Mouse (Mus musculus): ENCODE measurements at regions not wholly inside any gene's neighbourhood (a gene's known extent, or its start where the extent isn't known, plus 50 kb on each side); places are given as distances from the start of the nearest gene placed in this dataset.

GRCm38 (mm10) chr10:112798603-112799002 lies 130.2 kb downstream of the Atxn7l3b start:
- Histone ChIP-seq H3K27ac (no peak overlapping the region), H3K4me1 (replicated peaks; ENCODE audit: control insufficient read depth, insufficient read depth, low read length) (no peaks in the 10 kb centered on the region), H3K9ac (no peak overlapping the region), H3K4me3 (replicated peaks; ENCODE audit: low read length) (no peak overlapping the region), H3K27me3 (ENCODE audit: control insufficient read depth, insufficient read depth, low read length) (no peaks in the 10 kb centered on the region), H3K36me3 (replicated peaks; ENCODE audit: control insufficient read depth, insufficient read depth) (no peaks in the 10 kb centered on the region), H3K4me2 (replicated peaks) (no peak overlapping the region), H3K9me3 (ENCODE audit: control insufficient read depth, low read length) (no peaks in the 10 kb centered on the region)
- ATAC-seq (ENCODE audit: low FRiP score) = no peak
- DNase-seq (ENCODE audit: low spot score) = no peak
- WGBS = 50% methylated on average over 7 of the region's 7 CpGs

DNA sequence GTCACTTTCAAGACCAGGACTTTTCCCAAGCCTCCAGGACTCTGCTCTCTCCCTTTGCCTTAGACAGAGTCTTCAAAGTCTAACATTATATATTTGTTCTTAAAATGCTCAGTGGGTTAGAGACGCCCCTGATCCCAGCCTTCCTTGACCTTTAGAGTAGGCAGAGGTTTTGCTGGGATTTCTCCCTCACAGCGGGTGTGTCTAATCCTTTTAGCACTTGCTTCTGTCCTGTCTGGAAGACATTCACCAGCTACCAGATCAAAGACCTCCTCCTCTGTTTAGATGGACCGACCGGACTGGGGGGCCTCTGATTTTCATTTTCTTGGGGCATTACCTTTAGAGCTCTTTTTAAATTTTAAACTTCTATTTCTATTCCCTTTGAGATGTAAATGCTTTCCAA lies 130.7 kb downstream of the Atxn7l3b start:
- Histone ChIP-seq H3K4me3 (replicated peaks; ENCODE audit: low read length) (no peak overlapping the region), H3K9ac (no peak overlapping the region), H3K9me3 (ENCODE audit: control insufficient read depth, low read length) (no peaks in the 10 kb centered on the region), H3K4me2 (replicated peaks) (no peak overlapping the region), H3K4me1 (replicated peaks; ENCODE audit: control insufficient read depth, insufficient read depth, low read length) (no peaks in the 10 kb centered on the region), H3K36me3 (replicated peaks; ENCODE audit: control insufficient read depth, insufficient read depth) (no peaks in the 10 kb centered on the region), H3K27ac (no peak overlapping the region), H3K27me3 (ENCODE audit: control insufficient read depth, insufficient read depth, low read length) (no peaks in the 10 kb centered on the region)
- ATAC-seq (ENCODE audit: low FRiP score) = no peak
- no peak for DNase-seq (ENCODE audit: low spot score)
- 13% methylated on average over 4 of the region's 4 CpGs for WGBS

DNA sequence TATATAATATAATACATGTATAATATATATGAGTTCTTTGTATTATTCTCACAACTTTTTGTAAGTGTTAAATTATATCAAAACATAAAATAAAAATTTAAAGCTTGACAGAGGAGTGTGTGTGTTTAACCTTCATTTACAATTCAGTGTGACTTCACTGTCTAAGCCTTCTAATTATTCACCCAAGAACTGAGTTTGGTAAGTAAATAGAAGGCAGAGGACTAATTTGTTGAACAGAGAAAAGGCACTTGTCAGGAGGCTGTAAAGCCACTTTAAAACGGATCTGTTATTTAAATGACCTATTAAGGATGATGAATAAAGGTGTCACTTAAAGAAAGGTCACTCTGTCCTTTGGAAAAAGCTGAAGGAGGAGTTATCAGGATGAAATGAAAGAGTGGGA lies 132.9 kb downstream of the Atxn7l3b start:
- Histone ChIP-seq H3K36me3 (replicated peaks; ENCODE audit: control insufficient read depth, insufficient read depth) (no peaks in the 10 kb centered on the region), H3K9me3 (ENCODE audit: control insufficient read depth, low read length) (no peaks in the 10 kb centered on the region), H3K4me1 (replicated peaks; ENCODE audit: control insufficient read depth, insufficient read depth, low read length) (no peaks in the 10 kb centered on the region), H3K27me3 (ENCODE audit: control insufficient read depth, insufficient read depth, low read length) (no peaks in the 10 kb centered on the region), H3K9ac (no peak overlapping the region), H3K27ac (no peak overlapping the region), H3K4me3 (replicated peaks; ENCODE audit: low read length) (no peak overlapping the region), H3K4me2 (replicated peaks) (no peak overlapping the region)
- 6% methylated on average over 1 of the region's 1 CpGs for WGBS
- no peak for DNase-seq (ENCODE audit: low spot score)
- ATAC-seq (ENCODE audit: low FRiP score) = no peak

- Histone ChIP-seq H3K4me1 (replicated peaks; ENCODE audit: control insufficient read depth, insufficient read depth, low read length) (no peaks in the 10 kb centered on the region), H3K4me3 (replicated peaks; ENCODE audit: low read length) (no peak overlapping the region), H3K27ac (no peak overlapping the region), H3K27me3 (ENCODE audit: control insufficient read depth, insufficient read depth, low read length) (no peaks in the 10 kb centered on the region), H3K9me3 (ENCODE audit: control insufficient read depth, low read length) (no peaks in the 10 kb centered on the region), H3K36me3 (replicated peaks; ENCODE audit: control insufficient read depth, insufficient read depth) (no peaks in the 10 kb centered on the region), H3K9ac (no peak overlapping the region), H3K4me2 (replicated peaks) (no peak overlapping the region)
- ATAC-seq (ENCODE audit: low FRiP score) (peak; percentile 21; the same call in 1 of the 2 replicates), DNase-seq (ENCODE audit: low spot score) (no peak)
- 90% methylated on average over 1 of the region's 1 CpGs for whole genome bisulfite sequencing
These were observed 133.3 kb downstream of the Atxn7l3b start for GRCm38 (mm10) chr10:112795473-112795872.

DNA sequence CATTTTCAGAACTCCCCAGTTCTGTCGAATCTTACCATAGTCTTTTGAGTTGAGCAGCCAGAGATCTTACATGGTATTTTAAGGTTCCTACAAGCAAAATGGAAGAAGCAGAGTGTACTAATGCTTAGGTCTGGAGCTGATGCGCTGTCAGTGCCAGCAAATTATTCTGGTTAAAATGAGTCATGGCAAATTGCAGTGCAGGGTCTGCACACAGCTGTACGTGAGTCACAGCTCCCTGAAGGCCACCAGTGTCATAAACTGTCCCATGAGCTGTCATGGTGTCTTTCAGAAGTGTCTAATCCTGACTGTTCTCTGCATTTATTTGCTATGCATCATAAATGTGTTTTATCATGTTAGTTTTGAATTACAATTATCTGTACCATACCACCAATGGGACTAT lies 140.6 kb downstream of the Atxn7l3b start:
- Histone ChIP-seq H3K4me2 (replicated peaks) (no peak overlapping the region), H3K27me3 (ENCODE audit: control insufficient read depth, insufficient read depth, low read length) (no peaks in the 10 kb centered on the region), H3K36me3 (replicated peaks; ENCODE audit: control insufficient read depth, insufficient read depth) (no peaks in the 10 kb centered on the region), H3K4me3 (replicated peaks; ENCODE audit: low read length) (no peak overlapping the region), H3K9me3 (ENCODE audit: control insufficient read depth, low read length) (no peaks in the 10 kb centered on the region), H3K4me1 (replicated peaks; ENCODE audit: control insufficient read depth, insufficient read depth, low read length) (no peaks in the 10 kb centered on the region), H3K9ac (no peak overlapping the region), H3K27ac (no peak overlapping the region)
- ATAC-seq (ENCODE audit: low FRiP score) (no peak), DNase-seq (ENCODE audit: low spot score) (no peak)
- 66% methylated on average over 3 of the region's 3 CpGs for WGBS

- Histone ChIP-seq H3K4me3 (replicated peaks; ENCODE audit: low read length) (no peak overlapping the region), H3K27me3 (ENCODE audit: control insufficient read depth, insufficient read depth, low read length) (no peaks in the 10 kb centered on the region), H3K36me3 (replicated peaks; ENCODE audit: control insufficient read depth, insufficient read depth) (no peaks in the 10 kb centered on the region), H3K4me2 (replicated peaks) (no peak overlapping the region), H3K4me1 (replicated peaks; ENCODE audit: control insufficient read depth, insufficient read depth, low read length) (no peaks in the 10 kb centered on the region), H3K9me3 (ENCODE audit: control insufficient read depth, low read length) (no peaks in the 10 kb centered on the region), H3K27ac (no peak overlapping the region), H3K9ac (no peak overlapping the region)
- ATAC-seq (ENCODE audit: low FRiP score) (no peak), DNase-seq (ENCODE audit: low spot score) (no peak)
- WGBS = 95% methylated on average over 10 of the region's 10 CpGs
These were observed 154.5 kb downstream of the Atxn7l3b start for GRCm38 (mm10) chr10:112774262-112774661.

- DNase-seq (ENCODE audit: low spot score) = peak; percentile 75
- 77% methylated on average over 1 of the region's 1 CpGs for WGBS
- Histone ChIP-seq H3K27ac (no peak overlapping the region), H3K9me3 (ENCODE audit: control insufficient read depth, low read length) (no peaks in the 10 kb centered on the region), H3K36me3 (replicated peaks; ENCODE audit: control insufficient read depth, insufficient read depth) (no peaks in the 10 kb centered on the region), H3K9ac (no peak overlapping the region), H3K4me3 (replicated peaks; ENCODE audit: low read length) (no peak overlapping the region), H3K4me2 (replicated peaks) (no peak overlapping the region), H3K27me3 (ENCODE audit: control insufficient read depth, insufficient read depth, low read length) (no peaks in the 10 kb centered on the region), H3K4me1 (replicated peaks; ENCODE audit: control insufficient read depth, insufficient read depth, low read length) (no peaks in the 10 kb centered on the region)
- ATAC-seq (ENCODE audit: low FRiP score) = peak; percentile 40; the same call in 1 of the 2 replicates
These were observed 182.1 kb downstream of the Atxn7l3b start for GRCm38 (mm10) chr10:112746683-112747082.

DNA sequence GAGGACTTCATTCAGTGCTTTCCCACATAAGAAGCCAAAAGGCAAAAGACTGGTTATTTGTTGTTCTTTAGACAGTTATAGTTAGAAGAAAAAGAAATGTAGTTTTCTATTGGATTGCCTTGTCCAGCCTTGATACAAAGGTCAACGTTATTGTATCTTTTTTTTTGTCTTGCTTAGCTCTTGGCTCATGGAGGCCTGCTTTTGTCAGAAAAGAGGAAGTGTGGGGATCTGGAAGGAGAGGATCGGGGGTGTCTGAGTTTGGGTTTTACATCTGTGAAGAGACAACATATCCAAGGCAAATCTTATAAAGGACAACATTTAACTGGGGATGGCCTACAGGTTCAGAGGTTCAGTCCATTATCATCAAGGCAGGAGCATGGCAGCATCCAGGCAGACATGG lies 185.3 kb downstream of the Atxn7l3b start:
- ATAC-seq (ENCODE audit: low FRiP score) = no peak
- no peaks in the 10 kb centered on the region for H3K36me3 ChIP-seq (replicated peaks; ENCODE audit: control insufficient read depth, insufficient read depth)
- WGBS = 81% methylated on average over 2 of the region's 2 CpGs

GRCm38 (mm10) chr10:112742123-112742522 lies 186.7 kb downstream of the Atxn7l3b start:
- H3K27me3 ChIP-seq (ENCODE audit: control insufficient read depth, insufficient read depth, low read length) = no peaks in the 10 kb centered on the region
- H3K27ac ChIP-seq = no peak overlapping the region
- ATAC-seq (ENCODE audit: low FRiP score) (no peak), DNase-seq (ENCODE audit: low spot score) (no peak)
- H3K36me3 ChIP-seq (replicated peaks; ENCODE audit: control insufficient read depth, insufficient read depth) = no peaks in the 10 kb centered on the region
- H3K9me3 ChIP-seq (ENCODE audit: control insufficient read depth, low read length) = no peaks in the 10 kb centered on the region
- H3K4me1 ChIP-seq (replicated peaks; ENCODE audit: control insufficient read depth, insufficient read depth, low read length) = no peaks in the 10 kb centered on the region
- 93% methylated on average over 8 of the region's 8 CpGs for WGBS
- no peak overlapping the region for H3K4me3 ChIP-seq (replicated peaks; ENCODE audit: low read length)
- H3K9ac ChIP-seq = no peak overlapping the region
- H3K4me2 ChIP-seq (replicated peaks) = no peak overlapping the region

More for the DNA sequence above, 185.3 kb downstream of the Atxn7l3b start:
- H3K27ac ChIP-seq = no peak overlapping the region
- no peaks in the 10 kb centered on the region for H3K9me3 ChIP-seq (ENCODE audit: control insufficient read depth, low read length)
- no peak overlapping the region for H3K4me2 ChIP-seq (replicated peaks)
- no peak overlapping the region for H3K4me3 ChIP-seq (replicated peaks; ENCODE audit: low read length)
- no peak for DNase-seq (ENCODE audit: low spot score)
- H3K27me3 ChIP-seq (ENCODE audit: control insufficient read depth, insufficient read depth, low read length) = no peaks in the 10 kb centered on the region
- H3K9ac ChIP-seq = no peak overlapping the region
- no peaks in the 10 kb centered on the region for H3K4me1 ChIP-seq (replicated peaks; ENCODE audit: control insufficient read depth, insufficient read depth, low read length)

All from hindbrain, embryonic 14.5 days (tissue).